Mouse (Mus musculus): ENCODE measurements around the gene Arid3b. TPM values are rescaled to one million over a fixed set of nuclear protein-coding genes. Genes with fewer than 3 reads are reported as not detected.

The Arid3b gene
- polyA plus RNA-seq, 1 experiment from 2014 or later = 4.3 TPM

DNA sequence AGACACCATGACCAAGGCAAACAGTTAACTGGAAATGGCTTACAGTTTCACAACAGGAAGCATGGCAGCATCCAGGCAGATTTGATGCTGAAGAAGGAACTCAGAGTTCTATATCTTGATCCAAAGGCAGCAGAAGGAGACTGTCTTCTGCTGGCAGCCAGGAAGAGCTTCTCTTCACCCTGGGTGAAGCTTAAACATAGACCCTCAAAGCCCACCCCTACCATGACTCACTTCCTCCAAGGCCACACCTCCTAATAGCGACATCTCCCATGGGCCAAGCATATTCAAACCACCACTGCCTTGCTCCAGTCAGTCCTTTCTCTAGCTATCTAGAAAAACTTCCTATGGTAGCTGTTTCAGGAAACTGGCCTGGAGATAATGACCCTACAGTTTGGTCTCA, 89.5 kb downstream of the Arid3b start:
- H3K27me3 ChIP-seq (ENCODE audit: control insufficient read depth, insufficient read depth, low read depth, low read length) = no peaks in the 10 kb centered on the region
- ATAC-seq (ENCODE audit: low read depth) = no peak
- no peaks in the 10 kb centered on the region for H3K9me3 ChIP-seq (ENCODE audit: control insufficient read depth, low read length)
- no peak overlapping the region for H3K9ac ChIP-seq (ENCODE audit: low read length)
- WGBS = 64% methylated on average over 1 of the region's 1 CpGs
- no peak overlapping the region for H3K4me3 ChIP-seq (ENCODE audit: low read length)
- H3K4me2 ChIP-seq (ENCODE audit: low read depth, low read length) = no peak overlapping the region
- peaks cover 45% of the 10 kb centered on the region for H3K36me3 ChIP-seq (ENCODE audit: control insufficient read depth, insufficient read depth, low read length)
- no peak overlapping the region for H3K27ac ChIP-seq (ENCODE audit: low read length)
- no peaks in the 10 kb centered on the region for H3K4me1 ChIP-seq (replicated peaks; ENCODE audit: control insufficient read depth, insufficient read depth, low read length)

DNA sequence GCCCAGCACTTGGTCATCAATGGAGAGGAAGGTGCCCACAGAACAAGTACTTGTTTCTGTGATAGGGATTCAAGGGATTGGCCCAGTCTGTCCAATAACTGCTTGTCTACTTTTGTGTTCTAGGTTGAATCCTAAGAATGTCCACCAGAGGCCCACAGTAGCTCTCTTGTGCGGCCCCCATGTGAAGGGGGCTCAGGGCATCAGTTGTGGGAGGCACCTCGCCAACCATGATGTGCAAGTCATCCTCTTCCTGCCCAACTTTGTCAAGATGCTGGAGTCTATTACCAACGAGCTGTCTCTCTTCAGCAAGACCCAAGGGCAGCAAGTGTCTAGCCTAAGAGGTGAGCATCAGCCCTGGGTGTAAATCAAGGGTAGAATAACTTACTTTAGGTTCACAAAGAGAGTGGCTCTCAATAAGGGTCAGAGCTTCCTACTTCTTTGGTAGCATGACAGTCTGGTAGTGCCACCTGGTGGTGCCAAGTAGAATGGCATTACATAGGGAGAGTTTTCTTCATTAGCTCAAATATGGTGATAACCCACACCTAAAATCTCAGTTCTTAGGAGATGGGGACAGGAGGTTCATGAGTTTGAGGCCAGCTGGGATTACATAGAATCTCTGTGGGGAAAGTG, 92.0 kb downstream of the Arid3b start:
- no peak overlapping the region for H3K27ac ChIP-seq (ENCODE audit: low read length)
- H3K4me2 ChIP-seq (ENCODE audit: low read depth, low read length) = no peak overlapping the region
- no peak for ATAC-seq (ENCODE audit: low read depth)
- H3K27me3 ChIP-seq (ENCODE audit: control insufficient read depth, insufficient read depth, low read depth, low read length) = no peaks in the 10 kb centered on the region
- no peak overlapping the region for H3K4me3 ChIP-seq (ENCODE audit: low read length)
- peaks cover 32% of the 10 kb centered on the region for H3K36me3 ChIP-seq (ENCODE audit: control insufficient read depth, insufficient read depth, low read length)
- no peak overlapping the region for H3K9ac ChIP-seq (ENCODE audit: low read length)
- no peaks in the 10 kb centered on the region for H3K9me3 ChIP-seq (ENCODE audit: control insufficient read depth, low read length)
- H3K4me1 ChIP-seq (replicated peaks; ENCODE audit: control insufficient read depth, insufficient read depth, low read length) = no peaks in the 10 kb centered on the region
- 65% methylated on average over 3 of the region's 3 CpGs for WGBS

Other genes starting within 250 kb of the Arid3b start
- gene Ulk3, start 247.3 kb downstream of the Arid3b start, polyA plus RNA-seq (2015; fragmentation: Nextera tagmentation; extraction: Ambion mirVana) = 17.3 and 17.9 TPM in 2 replicates
- gene Cplx3, start 230.5 kb downstream of the Arid3b start, polyA plus RNA-seq (2015; fragmentation: Nextera tagmentation; extraction: Ambion mirVana) = not detected in 2 replicates
- not detected in 2 replicates for gene Lman1l, start 216.0 kb downstream of the Arid3b start, polyA plus RNA-seq (2015; fragmentation: Nextera tagmentation; extraction: Ambion mirVana)
- gene Csk, start 183.2 kb downstream of the Arid3b start, polyA plus RNA-seq (2015; fragmentation: Nextera tagmentation; extraction: Ambion mirVana) = 25.5 and 27.8 TPM in 2 replicates
- not detected in 2 replicates for gene Cyp1a2, start 153.1 kb downstream of the Arid3b start, polyA plus RNA-seq (2015; fragmentation: Nextera tagmentation; extraction: Ambion mirVana)
- gene Cyp1a1, start 148.9 kb downstream of the Arid3b start, polyA plus RNA-seq (2015; fragmentation: Nextera tagmentation; extraction: Ambion mirVana) = 0.13 TPM in 1 of 2 replicates, not detected in the other
- 31.1 TPM in 2 replicates for gene Edc3, start 128.3 kb downstream of the Arid3b start, polyA plus RNA-seq (2015; fragmentation: Nextera tagmentation; extraction: Ambion mirVana)
- 76.6 and 89.5 TPM in 2 replicates for gene Clk3, start 70.9 kb downstream of the Arid3b start, polyA plus RNA-seq (2015; fragmentation: Nextera tagmentation; extraction: Ambion mirVana)
- gene Ubl7, start 74.2 kb upstream of the Arid3b start, polyA plus RNA-seq (2015; fragmentation: Nextera tagmentation; extraction: Ambion mirVana) = 105 and 112 TPM in 2 replicates
- 0.74 and 0.93 TPM in 2 replicates for gene Sema7a, start 103.3 kb upstream of the Arid3b start, polyA plus RNA-seq (2015; fragmentation: Nextera tagmentation; extraction: Ambion mirVana)
- 0.58 and 0.74 TPM in 2 replicates for gene Cyp11a1, start 169.6 kb upstream of the Arid3b start, polyA plus RNA-seq (2015; fragmentation: Nextera tagmentation; extraction: Ambion mirVana)
- gene Stra6, start 227.0 kb upstream of the Arid3b start, polyA plus RNA-seq (2015; fragmentation: Nextera tagmentation; extraction: Ambion mirVana) = 1.0 TPM in 2 replicates